Mouse (Mus musculus) kidney, embryonic 16.5 days (tissue): ENCODE measurements around the gene Pes1. TPM values are rescaled to one million over a fixed set of nuclear protein-coding genes. Genes with fewer than 3 reads are reported as not detected.
A peak's percentile ranks its signal among the peaks of the same experiment; 100 is the strongest.

Source experiments
- ATAC-seq: fragments of 200-750 bp; cut with Nextera tagmentation; 2 replicates; pipeline ENCODE4 v1.8.0; 2017; ENCODE audit warnings: moderate TSS enrichment; ENCODE audit not compliant: low FRiP score, low TSS enrichment
- H3K27ac ChIP-seq: fragments of 300-500 bp; sonication (generic); 2 replicates; pipeline ENCODE4 v1.5.1; 2014; ENCODE audit warnings: low read length
- H3K27me3 ChIP-seq: fragments of 300-500 bp; sonication (generic); 2 replicates; pipeline ENCODE4 v1.6.1; 2014; ENCODE audit warnings: low read length, control low read depth, mixed read lengths; ENCODE audit not compliant: insufficient read depth
- H3K36me3 ChIP-seq: fragments of 300-500 bp; sonication (generic); 2 replicates; pipeline ENCODE4 v1.6.1; 2014; ENCODE audit warnings: low read length, control low read depth, mixed read lengths; ENCODE audit not compliant: insufficient read depth
- H3K4me1 ChIP-seq: fragments of 300-500 bp; sonication (generic); 2 replicates; pipeline ENCODE4 v1.6.1; 2014; ENCODE audit warnings: low read length, control low read depth, mixed read lengths; ENCODE audit not compliant: insufficient read depth
- H3K4me2 ChIP-seq: fragments of 300-500 bp; sonication (generic); replicated peaks from 2 replicates; pipeline ENCODE4 v1.6.1; 2014; ENCODE audit warnings: low read depth, low read length
- H3K4me3 ChIP-seq: fragments of 300-500 bp; sonication (generic); 2 replicates; pipeline ENCODE4 v1.5.1; 2014; ENCODE audit warnings: mild to moderate bottlenecking, low read length
- H3K9ac ChIP-seq: fragments of 300-500 bp; sonication (generic); replicated peaks from 2 replicates; pipeline ENCODE4 v1.6.1; 2014; ENCODE audit warnings: low read length
- H3K9me3 ChIP-seq: fragments of 300-500 bp; sonication (generic); 2 replicates; pipeline ENCODE4 v1.6.1; 2016; ENCODE audit warnings: low read length, control low read depth
- WGBS: fragments of 180-500 bp; shearing (Covaris S2); extraction: QIAGEN DNeasy Blood & Tissue Kit; methylation state at CpG from one replicate; pipeline ENCODE4 v1.1.7; 2014; 5-methylcytosine and 5-hydroxymethylcytosine counted together
- polyA plus RNA-seq: library from polyadenylated mRNA; unstranded; fragments of >200 nt; fragmentation: Nextera tagmentation; extraction: Ambion mirVana; gene quantifications from 2 replicates; pipeline ENCODE4 v1.2.1, GENCODE M21; 2015

Pes1 gene
- polyA plus RNA-seq, 1 experiment from 2014 or later, result 88.0 TPM

DNA sequence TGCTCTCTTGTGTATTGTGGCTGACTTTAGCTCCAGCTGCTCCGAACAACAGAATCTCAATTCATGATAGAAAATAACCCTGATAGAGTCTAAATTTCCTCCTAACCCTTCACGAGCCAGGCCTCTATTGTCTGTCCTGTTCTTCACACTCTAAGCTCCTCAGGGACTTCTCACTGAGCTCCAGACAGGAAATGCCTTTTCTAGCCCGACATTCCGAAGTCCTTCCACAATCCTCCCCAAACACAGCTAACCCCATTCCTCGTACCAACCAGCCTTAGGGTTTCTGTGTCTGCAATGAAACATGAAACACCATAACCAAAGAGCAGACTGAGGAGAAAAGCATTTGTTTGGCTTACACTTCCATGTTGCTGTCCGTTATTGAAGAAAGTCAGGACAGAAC is 17.8 kb downstream of the Pes1 start:
- H3K36me3 ChIP-seq, result peaks cover 37% of the 10 kb centered on the region
- WGBS, result 50% methylated on average over 6 of the region's 6 CpGs
- H3K4me1 ChIP-seq, result peaks cover 19% of the 10 kb centered on the region; the same call in 1 of the 2 replicates
- ATAC-seq, result no peak
- no peak overlapping the region for H3K9ac ChIP-seq
- H3K4me2 ChIP-seq, result no peak overlapping the region
- no peak overlapping the region for H3K4me3 ChIP-seq
- H3K27me3 ChIP-seq, result peaks cover 9% of the 10 kb centered on the region; the same call in 1 of the 2 replicates
- peak overlapping the region; percentile 48 for H3K27ac ChIP-seq
- no peaks in the 10 kb centered on the region for H3K9me3 ChIP-seq

DNA sequence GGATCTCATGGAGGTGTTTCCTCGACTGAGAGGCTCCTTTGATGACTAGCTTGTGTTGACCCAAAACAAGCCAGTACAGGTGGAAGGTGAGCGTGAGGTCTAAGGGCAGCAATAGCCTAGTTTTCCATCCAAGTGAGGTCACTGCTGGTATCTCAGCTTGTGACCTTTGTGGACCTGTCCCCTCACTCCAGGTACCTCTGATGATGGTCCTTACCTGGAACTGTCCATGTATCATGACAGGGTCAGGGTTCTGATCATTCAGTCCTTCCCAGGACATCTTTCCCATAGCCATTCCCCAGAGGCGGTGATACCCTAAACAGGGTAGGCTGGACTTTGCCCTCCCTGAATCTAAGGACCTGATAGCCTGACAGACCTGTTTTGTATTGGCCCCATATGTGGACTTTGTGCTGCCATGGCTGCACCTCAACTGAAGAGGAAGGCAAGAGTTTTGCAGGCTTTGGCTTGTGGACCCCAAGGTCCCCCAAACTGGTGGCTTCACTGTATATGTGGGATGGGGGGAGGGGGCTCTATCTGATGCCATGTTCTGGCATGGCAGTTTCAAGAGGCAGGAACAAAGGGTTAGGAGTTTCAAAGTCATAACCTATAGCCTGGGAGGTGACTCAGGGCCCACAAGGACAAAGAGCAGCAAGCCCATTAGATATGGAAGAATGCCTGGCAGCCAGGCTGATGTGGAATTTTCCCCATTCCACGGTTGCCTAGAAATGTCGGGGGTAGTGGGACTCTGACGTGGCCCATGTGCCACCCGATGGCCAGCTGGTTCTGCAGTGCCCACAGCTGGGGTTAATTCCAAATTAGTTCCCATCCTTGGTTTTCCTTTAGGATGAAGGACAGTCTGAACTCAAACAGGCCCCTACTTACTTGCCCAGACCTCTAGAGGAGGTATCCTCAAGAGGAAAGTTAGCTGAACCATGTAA is 18.8 kb downstream of the Pes1 start:
- Histone ChIP-seq H3K9ac (peak overlapping the region; percentile 70; the same call in 1 of the 2 replicates), H3K27ac (peak overlapping the region; percentile 68), H3K9me3 (no peaks in the 10 kb centered on the region), H3K36me3 (peaks cover 28% of the 10 kb centered on the region), H3K4me1 (peaks cover 19% of the 10 kb centered on the region; the same call in 1 of the 2 replicates), H3K4me3 (peak overlapping the region; percentile 51), H3K4me2 (peak overlapping the region; percentile 67), H3K27me3 (peaks cover 9% of the 10 kb centered on the region; the same call in 1 of the 2 replicates)
- WGBS, result 72% methylated on average over 7 of the region's 7 CpGs
- no peak for ATAC-seq

- Histone ChIP-seq H3K4me2 (peak within 1 kb of the TSS; percentile 67), H3K36me3 (peaks cover 20% of the 10 kb centered on the region), H3K9ac (peak within 1 kb of the TSS; percentile 70), H3K27me3 (peaks cover 9% of the 10 kb centered on the region; the same call in 1 of the 2 replicates), H3K27ac (peak within 1 kb of the TSS; percentile 69), H3K9me3 (no peaks in the 10 kb centered on the region), H3K4me1 (peaks cover 19% of the 10 kb centered on the region; the same call in 1 of the 2 replicates), H3K4me3 (peak within 1 kb of the TSS; percentile 51)
- WGBS, result under 1% methylated on average over 32 of the region's 37 CpGs
- peak; percentile 73 for ATAC-seq
Measured at GRCm38 (mm10) chr11:3983291-3983862, 19.6 kb downstream of the Pes1 start, which contains the start of gene Gal3st1. Gene Gal3st1 (plus strand): TSS chr11:3983636.

DNA sequence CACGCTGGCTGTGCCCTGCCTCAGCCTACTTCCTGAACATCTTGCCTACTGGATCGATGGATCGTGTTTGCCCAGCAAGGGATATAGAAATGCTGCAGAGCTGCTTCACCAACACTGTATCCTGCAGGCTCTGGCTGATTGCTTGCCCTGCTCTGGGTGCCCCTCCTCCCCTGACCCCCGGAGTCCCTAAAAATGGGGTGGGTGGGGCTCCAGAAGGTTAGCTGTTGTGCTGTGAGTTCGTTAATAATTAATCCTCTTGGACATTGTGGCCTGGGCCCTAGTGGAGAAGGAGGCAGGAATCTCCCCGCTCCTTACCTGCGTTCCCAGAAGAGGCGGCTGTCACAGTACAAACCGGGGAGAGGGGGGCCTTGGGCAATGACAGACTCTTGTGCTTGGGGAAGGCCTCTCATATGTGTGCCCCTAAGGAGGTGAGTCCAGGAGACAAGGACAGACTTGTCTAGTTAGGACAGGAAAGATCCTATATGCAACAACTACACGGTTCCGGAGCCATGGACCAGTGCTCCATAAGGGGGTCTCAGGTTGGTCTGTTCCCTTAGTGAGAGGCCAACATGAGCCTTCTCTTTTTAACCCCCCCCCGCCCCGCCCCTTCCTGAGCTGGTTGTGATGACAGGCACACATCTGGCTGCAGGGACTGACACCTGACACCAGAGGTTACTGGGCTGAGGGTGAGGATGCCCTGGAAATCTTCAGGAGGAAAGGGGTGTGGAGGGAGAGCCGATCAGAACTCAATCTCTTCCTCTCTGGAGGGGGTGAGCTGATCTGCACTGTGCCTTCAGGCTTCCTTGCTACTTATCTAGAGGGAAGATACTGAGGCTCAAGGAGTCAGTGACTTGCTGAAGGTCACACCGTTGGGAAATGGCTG is 20.3 kb downstream of the Pes1 start:
- ATAC-seq, result peak; percentile 81
- peak overlapping the region; percentile 70 for H3K9ac ChIP-seq

GRCm38 (mm10) chr11:3989748-3990147 is 26.0 kb downstream of the Pes1 start:
- peaks cover 1% of the 10 kb centered on the region; the same call in 1 of the 2 replicates for H3K4me1 ChIP-seq
- H3K27me3 ChIP-seq, result no peaks in the 10 kb centered on the region
- H3K9me3 ChIP-seq, result no peaks in the 10 kb centered on the region
- 62% methylated on average over 3 of the region's 3 CpGs for WGBS
- ATAC-seq, result no peak
- no peaks in the 10 kb centered on the region for H3K36me3 ChIP-seq
- no peak overlapping the region for H3K4me2 ChIP-seq
- H3K27ac ChIP-seq, result no peak overlapping the region
- H3K9ac ChIP-seq, result no peak overlapping the region
- no peak overlapping the region for H3K4me3 ChIP-seq

More for the DNA sequence above, 20.3 kb downstream of the Pes1 start:
- H3K27ac ChIP-seq, result peak overlapping the region; percentile 69; the same call in 1 of the 2 replicates
- peak overlapping the region; percentile 67 for H3K4me2 ChIP-seq
- H3K9me3 ChIP-seq, result no peaks in the 10 kb centered on the region
- H3K27me3 ChIP-seq, result peaks cover 9% of the 10 kb centered on the region; the same call in 1 of the 2 replicates
- H3K36me3 ChIP-seq, result peaks cover 13% of the 10 kb centered on the region
- peaks cover 19% of the 10 kb centered on the region; the same call in 1 of the 2 replicates for H3K4me1 ChIP-seq
- H3K4me3 ChIP-seq, result peak overlapping the region; percentile 51
- 7% methylated on average over 15 of the region's 15 CpGs for WGBS

- peaks cover 17% of the 10 kb centered on the region for H3K27me3 ChIP-seq
- no peak overlapping the region for H3K4me3 ChIP-seq
- H3K4me2 ChIP-seq, result no peak overlapping the region
- peaks cover 4% of the 10 kb centered on the region for H3K4me1 ChIP-seq
- ATAC-seq, result no peak
- H3K9me3 ChIP-seq, result no peaks in the 10 kb centered on the region
- H3K36me3 ChIP-seq, result no peaks in the 10 kb centered on the region
- no peak overlapping the region for H3K27ac ChIP-seq
- 71% methylated on average over 6 of the region's 6 CpGs for WGBS
- H3K9ac ChIP-seq, result no peak overlapping the region
Measured at GRCm38 (mm10) chr11:3993132-3993531, 29.4 kb downstream of the Pes1 start.

DNA sequence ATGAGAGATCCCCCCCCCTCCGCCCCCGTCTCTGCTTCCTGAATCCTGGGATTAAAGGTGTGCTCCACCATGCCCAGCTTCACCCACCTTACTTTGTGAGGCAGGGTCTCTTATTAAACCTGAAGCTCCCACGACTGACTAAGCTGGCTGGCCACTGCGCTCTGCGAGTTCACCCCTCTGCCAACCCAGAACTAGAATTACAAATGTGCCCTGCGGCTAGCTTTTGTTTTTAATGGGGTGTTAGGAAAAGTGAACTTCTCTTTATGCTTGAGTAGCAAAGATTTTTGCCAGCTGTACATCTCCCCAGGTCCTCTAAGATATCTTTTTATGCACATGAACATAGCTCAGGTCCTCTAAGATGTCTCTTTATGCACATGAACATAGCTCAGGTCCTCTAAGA is 30.1 kb downstream of the Pes1 start:
- 68% methylated on average over 6 of the region's 6 CpGs for WGBS

GRCm38 (mm10) chr11:3995511-3995910 is 31.7 kb downstream of the Pes1 start:
- no peaks in the 10 kb centered on the region for H3K36me3 ChIP-seq
- H3K9ac ChIP-seq, result no peak overlapping the region
- 72% methylated on average over 5 of the region's 5 CpGs for WGBS
- H3K9me3 ChIP-seq, result no peaks in the 10 kb centered on the region
- no peak overlapping the region for H3K27ac ChIP-seq
- no peak for ATAC-seq
- peaks cover 9% of the 10 kb centered on the region for H3K4me1 ChIP-seq
- peaks cover 41% of the 10 kb centered on the region for H3K27me3 ChIP-seq
- H3K4me2 ChIP-seq, result no peak overlapping the region
- no peak overlapping the region for H3K4me3 ChIP-seq

More for the DNA sequence above, 30.1 kb downstream of the Pes1 start:
- Histone ChIP-seq H3K27me3 (peaks cover 25% of the 10 kb centered on the region), H3K4me1 (peaks cover 9% of the 10 kb centered on the region), H3K36me3 (no peaks in the 10 kb centered on the region), H3K4me3 (no peak overlapping the region), H3K27ac (no peak overlapping the region), H3K9me3 (no peaks in the 10 kb centered on the region), H3K4me2 (no peak overlapping the region), H3K9ac (no peak overlapping the region)
- no peak for ATAC-seq

DNA sequence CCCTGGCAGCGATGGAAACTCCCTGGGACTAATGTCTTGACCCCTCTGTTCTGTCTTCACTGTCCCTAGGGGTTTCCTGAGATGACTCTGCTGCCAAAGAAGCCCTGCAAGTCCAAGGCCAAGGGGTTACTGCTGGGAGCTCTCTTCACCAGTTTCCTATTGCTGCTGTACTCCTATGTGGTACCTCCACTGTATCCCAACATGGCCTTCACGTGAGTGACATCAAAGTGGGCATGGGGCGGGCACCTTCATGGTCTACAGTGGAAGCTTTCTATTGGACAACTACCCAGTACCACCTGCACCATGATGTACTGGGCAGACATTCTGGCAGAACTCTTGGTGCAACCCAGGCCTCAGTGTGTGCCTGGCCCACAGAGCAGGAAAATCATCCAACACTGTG is 33.1 kb downstream of the Pes1 start:
- Histone ChIP-seq H3K9me3 (no peaks in the 10 kb centered on the region), H3K4me1 (peaks cover 9% of the 10 kb centered on the region), H3K36me3 (no peaks in the 10 kb centered on the region), H3K4me2 (no peak overlapping the region), H3K27ac (no peak overlapping the region), H3K9ac (no peak overlapping the region), H3K27me3 (peaks cover 45% of the 10 kb centered on the region), H3K4me3 (no peak overlapping the region)
- ATAC-seq, result no peak
- 85% methylated on average over 3 of the region's 3 CpGs for WGBS
